Mouse (Mus musculus) 3T3-L1 (cell line): ENCODE data around the gene Slc22a5.
"Not testable (repeated sequence)": the region's sequence is repeated elsewhere in the genome, so short reads cannot be mapped to it uniquely, and the experiment has no call there.

Experiments
- DNase-seq: peaks from one replicate; pipeline ENCODE4 v3.0.0-alpha.2; 2015; ENCODE audit warnings: low read depth, low spot score

The Slc22a5 gene

DNA sequence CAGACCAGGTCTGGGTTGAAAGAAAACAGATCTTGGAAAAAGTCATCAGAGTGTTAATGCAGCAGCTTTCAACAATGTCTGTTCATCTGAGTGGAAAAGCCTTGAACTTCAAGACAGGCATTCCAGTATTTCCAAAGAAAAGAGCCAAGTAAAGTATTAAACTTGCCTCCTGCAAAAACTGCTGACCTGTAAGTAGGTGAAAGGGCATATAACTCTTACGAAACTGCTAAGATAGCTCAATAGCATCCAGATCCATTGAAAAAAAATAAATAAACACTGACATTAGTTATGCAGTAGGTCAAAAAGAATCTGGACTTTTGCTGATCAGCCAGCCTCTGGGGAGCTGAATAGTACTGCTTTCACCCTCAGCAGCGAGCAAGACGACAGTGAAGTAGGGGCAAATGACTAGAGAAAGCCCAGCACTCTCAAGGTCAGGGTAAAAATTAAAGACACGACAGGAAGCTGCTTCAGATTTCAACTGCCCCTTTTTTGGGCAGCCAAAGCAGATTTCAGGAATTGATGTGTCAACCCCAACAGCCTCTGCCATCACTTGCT lies 2.3 kb downstream of the Slc22a5 start:
- peak; percentile 9 for DNase-seq

DNA sequence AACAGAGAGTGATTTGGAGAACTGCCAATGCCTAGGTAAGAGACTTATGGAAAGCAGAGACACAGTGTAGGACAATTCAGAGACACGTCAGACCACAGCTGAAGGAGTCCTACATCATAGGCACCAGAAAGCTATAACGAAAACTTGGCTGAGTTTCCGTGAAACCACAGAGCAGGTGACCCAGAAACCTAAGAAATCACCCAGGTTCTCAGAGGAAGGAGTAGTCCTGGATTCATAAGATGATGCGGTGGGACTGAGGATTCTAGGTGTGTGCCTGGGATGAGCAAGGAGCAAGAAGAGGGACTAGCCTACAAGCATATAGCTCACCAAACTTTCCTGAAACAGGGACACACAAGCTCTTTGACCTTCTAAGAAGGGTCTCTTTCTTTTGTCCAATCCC lies 3.2 kb downstream of the Slc22a5 start:
- no peak for DNase-seq

DNA sequence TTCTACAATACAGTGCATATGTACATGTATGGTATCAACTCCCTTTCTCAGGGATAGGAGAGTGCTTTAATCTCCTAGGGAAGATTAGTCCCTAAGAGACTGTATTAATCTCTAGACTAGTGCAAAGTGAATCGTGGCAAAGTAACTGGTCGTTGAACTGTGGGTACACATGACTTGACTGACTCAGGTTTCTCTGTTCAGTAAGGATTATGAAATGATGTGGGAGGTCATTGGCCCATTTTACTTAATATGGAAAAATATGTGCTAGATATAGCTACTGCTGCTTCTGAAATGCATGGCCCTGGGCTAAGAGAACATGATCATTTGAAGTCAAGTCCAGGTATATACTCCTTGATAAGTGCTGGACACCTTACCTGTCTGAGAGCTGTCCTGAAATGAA lies 8.2 kb downstream of the Slc22a5 start:
- DNase-seq: no peak

DNA sequence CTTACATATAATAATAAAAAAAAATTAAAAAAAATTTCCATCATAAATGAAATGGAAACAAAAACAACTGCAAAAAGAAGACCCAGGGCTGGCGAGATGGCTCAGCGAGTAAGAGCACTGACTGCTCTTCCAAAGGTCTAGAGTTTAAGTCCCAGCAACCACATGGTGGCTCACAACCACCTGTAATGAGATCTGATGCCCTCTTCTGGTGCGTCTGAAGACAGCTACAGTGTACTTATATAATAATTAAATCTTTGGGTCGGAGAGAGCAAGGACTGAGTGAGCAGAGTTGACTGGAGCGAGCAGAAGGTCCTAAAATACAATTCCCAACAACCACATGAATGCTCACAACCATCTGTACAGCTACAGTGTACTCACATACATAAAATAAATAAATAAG lies 13.4 kb downstream of the Slc22a5 start:
- DNase-seq: not testable (repeated sequence)

DNA sequence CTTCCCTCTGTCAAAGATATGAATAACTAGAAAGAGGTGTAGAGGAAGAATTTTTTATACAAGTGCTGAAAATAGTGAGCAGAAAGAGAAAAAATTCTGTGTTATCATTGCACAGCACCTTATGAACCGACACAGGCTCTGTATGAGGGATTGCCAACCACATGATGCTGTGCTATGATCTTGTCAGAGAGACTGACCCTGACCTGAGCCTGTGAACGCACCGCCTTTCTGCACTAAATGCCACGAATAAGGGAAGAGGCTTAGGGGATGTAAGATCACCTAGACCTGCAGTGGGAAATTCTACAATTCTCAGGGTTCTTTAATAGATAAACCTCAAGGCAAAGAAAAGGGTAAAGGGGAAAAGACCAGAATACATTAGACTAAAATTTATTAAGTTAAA lies 15.0 kb downstream of the Slc22a5 start:
- no peak for DNase-seq

DNA sequence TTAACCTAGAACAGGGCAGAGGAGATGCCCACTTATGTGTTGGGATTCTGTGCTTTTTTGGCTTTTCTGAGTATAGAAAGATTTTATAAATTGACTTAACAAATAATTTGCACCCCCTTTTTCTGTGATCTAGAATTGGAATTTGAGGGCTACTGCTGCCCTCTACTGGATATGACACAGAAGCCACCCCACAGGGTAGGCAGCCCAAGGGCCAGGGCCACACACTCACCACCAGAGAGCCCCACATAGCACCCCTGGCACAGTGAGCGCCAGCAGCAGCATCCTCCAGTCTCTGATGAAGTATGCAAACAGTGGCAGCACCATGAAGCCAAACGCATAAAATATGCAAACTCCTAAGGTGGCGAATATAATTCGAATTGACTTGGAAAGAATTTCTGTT lies 16.8 kb downstream of the Slc22a5 start:
- peak; percentile 35 for DNase-seq

DNA sequence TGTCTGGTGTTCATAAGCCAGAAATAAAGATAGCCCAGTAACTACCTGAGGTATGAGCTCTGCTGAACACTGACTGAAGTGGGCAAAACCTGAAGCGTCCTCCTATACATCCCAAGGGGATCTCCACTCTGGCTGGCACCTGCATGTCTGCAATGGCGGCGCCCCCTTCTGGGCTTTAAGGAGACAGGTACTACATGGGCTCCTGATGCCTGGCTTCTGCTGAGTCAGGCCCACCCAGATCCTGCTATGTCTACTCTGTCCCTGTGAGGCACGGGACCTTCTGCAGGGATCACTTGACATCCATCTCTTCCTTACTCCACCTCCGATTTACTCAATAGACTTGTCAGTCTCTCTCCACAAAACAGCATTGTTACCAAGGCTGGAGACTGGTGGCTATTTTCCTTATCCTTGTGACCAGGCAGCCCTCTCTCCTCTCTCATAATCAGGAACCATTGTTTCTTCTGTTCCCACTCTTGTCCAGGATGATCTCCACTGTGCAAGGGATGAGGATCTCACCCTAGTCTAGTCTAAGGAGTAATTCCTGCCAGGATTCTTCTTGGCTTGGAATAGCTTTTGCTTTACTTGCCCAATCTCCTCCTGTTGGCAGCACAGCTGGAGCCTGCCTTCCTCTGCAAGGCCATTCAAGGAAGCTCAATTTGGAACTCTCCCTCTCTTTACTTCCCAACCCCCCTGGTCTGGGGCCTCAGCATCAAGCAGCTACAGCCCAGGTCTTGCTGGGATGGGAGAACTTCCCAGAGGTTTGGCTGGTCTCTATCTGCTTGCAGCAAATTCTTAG lies 17.4 kb downstream of the Slc22a5 start:
- peak; percentile 19 for DNase-seq

DNA sequence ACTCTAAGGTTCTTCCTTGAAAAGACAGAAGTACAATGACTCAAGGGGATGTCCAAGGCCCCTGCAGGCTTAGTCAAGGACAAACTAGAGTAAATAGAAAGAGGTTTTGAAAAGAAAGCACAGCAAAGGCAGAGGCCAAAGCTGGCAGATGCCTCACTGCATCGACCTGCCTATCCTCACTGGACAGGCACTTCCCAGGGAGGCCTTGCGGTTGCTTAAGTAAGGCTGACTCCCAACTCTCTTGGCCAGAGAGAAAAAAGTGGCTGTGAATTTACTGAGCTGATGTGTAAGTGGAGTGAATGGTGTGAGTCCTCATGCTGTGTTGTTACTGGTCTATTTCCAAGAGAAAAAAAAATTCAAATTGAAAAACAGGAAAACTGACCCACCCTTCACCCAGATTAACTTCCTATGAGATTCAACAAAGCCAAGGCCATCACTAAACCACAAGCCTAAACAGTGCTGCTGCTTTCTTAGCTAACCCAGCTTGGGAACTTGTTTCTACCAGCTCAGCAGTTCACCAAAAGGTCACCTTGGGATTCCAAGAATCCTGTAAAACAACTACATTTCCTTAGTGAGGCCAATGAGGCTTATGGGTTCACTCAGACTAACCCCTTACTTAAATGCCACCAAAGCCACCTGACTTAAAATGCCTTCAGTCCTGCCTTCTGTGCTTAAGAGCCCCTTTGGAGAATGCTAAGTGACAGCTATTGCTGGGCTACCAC lies 19.5 kb downstream of the Slc22a5 start:
- DNase-seq: no peak

DNA sequence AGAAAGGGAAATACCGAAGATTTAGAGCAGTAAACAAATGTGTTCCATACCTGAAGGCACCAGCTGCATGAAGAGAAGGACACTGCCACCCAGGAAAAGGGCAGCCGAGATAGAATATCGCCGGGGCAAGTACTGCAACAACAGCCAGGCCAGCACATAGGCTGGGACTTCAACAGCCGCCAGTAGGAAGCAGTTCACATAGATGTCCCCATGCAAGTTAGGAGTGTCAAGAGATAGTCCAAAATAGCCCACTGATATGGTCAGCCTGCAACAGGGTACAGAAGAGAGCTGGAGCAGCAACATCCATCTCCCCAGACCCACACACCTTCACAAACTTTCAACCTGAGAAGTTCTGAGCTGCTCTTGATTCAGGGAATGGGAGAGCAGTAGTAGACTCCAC lies 22.3 kb downstream of the Slc22a5 start:
- no peak for DNase-seq

DNA sequence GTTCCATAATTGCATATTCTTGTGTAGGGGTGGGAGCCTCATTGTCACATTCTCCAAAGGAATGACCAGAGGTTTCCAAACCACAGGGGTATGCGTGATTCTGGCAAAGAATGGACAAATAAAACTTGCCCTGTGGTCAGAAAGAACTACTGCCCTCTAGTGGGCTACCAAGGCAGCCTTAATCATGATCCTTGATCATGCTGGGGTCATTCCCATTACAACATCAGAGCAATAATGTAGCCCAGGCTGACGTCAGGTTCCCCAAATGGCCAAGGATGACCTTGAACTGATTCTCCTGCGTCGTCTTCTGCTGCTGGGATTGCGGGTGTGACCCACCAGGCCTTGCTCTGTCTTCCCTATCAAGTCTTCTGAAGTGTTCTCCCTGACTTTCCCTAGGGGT lies 23.1 kb downstream of the Slc22a5 start:
- not testable (repeated sequence) for DNase-seq

DNA sequence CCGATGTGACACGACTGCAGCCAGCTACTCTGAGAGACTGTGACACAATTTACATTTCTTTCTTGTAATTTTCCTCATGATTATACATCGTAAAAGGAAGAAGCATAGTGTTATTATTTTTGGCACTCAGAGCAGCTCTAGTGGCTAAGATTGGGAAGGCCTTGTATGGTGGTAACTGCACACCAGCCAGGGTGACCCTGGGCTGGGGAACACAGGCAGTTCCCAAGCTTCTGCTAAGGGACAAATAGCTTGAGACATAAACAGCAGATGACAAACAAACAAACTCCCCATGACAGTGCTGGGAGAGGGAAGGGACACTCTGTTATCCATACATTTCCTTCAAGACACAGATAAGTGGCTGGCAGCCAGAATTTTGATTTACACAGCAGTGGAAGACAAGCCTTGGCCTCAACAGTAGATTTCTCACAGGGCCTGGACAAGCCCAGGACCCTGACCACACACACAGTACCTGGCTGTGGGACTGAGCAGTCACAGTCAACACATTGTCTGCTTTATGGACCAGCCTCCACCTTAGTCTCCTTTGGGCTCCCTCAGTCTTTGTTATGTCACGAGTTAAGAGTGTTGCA lies 26.6 kb downstream of the Slc22a5 start:
- not testable (repeated sequence) for DNase-seq

DNA sequence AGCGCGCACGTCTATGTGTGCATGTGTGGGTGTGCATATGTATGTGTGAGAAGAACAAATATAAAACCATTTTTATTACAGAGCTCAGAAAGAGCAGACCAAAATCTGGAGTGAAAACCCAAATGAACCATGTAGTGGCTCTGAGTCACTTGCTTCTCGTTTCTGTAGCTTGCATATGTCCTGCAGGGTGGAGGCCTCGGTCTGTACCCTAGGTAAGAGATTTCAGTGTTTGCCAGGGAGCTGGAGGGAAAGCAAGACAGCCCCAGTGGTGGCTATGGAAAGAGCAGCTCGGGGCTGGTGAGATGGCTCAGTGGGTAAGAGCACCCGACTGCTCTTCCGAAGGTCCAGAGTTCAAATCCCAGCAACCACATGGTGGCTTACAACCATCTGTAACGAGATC lies 30.5 kb downstream of the Slc22a5 start:
- not testable (repeated sequence) for DNase-seq

DNA sequence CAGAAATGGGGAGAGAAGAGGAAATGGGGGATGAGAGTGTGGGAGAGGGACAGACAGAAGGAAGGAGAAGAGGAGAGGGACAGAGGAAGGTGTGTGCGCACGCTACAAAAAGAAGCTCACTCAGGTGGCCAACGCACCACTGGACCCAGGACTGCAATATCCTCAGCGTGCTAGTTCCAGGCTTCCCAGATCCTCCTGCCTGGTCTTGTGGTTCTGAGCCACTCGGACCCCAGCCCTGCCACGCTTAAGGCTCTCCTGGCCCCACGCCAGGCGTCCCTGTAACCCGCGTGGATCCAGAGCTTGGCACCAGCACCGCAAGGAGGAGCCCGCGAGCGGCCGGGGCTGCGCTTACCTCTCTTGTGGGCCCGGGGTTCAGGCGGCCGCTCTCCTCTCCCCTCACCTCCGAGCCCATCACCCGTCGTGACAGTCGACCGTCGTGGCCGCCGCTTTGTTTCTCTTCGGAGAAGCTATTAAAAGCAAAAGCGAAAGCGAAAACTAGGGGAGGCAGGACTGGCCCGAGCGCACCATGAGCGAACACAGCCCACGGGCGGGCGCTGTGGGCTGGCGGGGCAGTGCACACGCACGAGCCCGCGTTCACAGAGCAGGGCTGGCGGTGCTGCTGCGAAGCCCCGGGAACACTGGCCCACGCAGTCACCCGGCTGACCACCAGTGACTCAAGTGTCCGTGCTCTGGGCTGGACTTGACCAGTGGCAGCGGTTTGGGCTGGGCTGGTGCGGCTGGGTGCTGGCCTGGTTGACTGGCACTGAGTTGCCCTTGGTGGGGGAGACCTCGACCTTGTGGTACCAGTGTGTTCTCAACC lies 32.5 kb downstream of the Slc22a5 start, which contains the start of gene Gm12216:
Gm12216 (minus strand) TSS at position 496 of the 820 bp plus-strand sequence.
- DNase-seq: peak; percentile 18

DNA sequence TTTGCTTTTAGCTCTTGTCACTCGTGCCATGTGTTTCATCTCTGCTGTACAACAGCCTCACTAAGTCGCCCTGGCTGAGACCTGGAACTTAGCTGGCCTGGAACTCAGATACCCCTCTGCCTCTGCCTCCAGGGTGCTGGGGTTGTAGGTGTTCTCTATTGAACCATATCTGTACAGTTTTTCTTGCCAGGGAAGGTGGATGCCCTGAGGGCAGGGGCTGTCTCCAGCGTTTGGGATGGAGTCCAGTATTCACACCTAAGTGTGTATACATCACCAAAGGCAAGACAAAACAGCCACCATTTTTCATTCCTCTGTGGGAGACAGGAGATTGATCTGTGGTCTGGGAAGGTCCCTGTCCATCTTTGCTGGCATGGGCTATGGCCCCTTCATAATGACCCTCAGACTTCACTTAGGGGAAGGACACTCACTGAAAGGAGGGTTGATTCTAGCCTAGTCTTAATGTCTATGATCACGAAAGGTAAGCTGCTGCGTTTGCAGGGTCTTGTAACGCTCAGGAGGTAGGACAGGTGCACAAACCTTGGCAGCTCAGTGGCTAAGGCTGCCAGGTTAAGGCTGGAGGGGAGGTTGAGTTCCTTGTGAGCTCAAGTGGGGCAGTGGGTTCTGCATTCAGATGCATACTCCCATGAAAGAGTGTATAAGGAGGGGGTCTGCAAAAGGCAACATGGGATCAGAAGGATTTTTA lies 33.3 kb downstream of the Slc22a5 start:
- no peak for DNase-seq

DNA sequence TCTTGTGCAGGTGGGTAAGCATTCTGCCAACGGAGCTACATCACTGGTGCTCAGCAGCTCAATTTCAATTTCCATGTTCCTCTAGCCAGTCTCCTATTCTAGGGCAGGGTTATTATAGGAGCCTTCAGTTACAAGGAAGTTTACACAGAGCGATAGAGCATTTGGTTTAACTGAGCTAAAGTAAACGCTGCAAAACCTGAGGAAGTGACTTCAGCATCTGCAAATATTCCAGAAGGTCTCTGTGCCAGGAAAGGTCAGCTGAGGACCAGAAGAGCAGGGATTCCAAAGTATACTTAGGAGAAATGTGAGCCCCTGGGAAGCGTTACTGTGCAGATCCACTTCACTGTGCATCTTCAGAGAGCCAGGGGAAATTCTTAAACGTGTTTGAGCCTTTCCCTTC lies 37.8 kb downstream of the Slc22a5 start:
- no peak for DNase-seq

DNA sequence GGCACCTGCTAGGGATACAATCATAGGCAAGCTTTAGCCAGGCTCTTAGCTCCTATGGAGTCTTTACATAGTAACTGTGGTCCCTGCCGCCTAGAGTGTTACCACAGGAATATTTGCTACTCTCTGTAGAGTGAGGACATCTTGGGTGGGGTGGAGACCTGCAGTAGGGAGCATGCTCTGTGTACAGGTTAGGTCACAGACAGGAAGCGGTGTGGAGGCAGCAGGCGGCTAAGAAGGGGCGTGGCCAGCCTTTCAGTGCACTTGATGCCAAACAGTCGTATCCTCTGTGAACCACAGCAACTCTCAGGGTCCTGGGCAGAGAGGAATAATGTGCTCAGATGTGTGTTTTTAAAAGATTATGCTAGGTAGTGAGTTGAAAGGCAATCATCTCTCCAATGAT lies 39.7 kb downstream of the Slc22a5 start:
- no peak for DNase-seq

DNA sequence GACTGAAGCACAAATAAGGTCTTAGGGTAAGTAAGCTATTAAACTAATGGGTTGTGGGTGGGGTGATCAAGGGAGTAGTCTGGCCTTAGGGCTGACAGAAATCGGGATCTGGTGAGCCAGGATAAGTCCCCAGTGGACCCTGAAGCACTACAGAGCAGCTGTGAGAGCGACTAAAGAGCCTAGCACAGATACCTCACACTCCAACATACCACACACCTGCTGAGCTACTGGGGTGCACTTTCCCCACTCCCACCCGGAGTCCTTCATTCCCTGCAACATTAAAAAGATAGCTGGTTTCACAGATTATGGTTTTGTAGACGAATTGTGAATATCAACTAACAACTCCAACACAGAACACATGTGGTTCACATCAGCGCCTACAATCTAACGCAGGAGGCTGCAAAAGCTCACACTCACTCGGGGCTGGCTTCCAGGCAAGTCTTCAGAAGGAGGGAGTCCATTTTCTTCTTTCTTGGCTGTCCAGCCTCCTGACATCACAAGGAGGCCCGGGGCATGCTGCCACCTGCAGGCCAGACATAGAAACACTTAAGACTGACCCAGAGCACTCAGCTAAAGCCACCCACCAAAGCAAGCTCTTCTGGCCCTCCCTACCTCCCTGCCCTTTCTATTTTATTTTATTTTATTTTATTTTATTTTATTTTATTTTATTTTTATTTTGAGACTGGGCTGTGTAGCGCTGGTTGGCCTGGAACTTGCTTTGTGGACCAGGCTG lies 41.7 kb downstream of the Slc22a5 start:
- peak; percentile 90 for DNase-seq

DNA sequence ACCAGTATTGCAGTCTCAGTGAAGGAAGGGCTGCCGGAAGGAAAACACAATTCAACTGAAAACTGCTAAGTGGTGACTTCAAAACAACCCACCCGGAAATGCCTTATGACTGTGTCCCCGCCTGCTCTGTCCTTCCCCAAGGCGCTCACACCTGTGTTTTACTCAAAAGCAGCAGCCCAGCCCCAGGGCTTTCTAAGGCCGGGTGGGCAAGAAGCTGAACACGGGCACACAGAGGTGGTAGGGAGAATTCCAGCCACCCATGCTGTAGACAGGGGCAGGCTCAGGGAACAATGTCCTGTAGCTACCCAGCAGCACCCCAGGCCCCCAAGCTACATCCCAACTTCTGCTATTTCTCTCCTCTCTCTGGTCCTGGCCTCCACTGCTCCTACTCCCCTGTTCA lies 45.8 kb downstream of the Slc22a5 start:
- DNase-seq: no peak

DNA sequence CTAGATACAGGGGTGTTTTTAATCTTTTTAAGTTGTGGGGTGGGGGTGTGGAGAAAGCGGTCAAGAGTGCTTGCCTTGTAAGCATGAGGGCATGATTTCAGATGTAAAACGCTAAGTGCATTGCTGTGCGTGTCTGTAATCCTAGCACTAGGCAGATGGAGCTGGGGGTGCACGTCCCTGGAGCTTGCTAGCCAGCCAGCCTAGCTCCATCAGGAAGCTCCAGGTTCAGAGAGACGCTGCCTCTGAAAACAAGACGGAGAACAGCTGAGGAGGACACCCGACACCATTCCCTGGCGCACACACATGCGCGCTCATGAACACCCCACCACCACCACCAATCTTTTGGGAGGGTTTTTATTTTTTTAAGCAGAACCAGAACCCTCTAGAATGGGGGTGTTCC lies 48.4 kb downstream of the Slc22a5 start:
- no peak for DNase-seq

DNA sequence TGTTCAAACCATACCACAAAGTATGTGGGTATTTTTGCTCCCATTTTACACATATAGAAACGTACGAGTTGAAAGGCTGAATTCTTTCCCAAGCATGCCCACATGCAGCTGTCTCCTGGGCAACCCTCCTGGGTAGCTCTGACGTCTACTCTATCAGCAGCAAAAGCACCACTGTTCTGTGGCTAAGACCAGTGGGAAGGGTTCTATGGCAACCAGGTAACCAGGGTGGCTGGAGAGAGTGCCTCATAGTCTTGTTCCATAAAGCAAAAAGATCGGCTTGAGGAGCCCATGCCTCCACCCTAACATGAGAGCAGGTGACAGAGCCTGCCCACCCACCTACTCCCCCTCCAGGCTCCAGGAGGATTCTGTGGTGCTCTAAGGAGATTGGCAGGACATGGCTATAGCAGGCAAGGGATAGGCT lies 49.3 kb downstream of the Slc22a5 start:
- no peak for DNase-seq
